Comparison of ENCODE assay signal across 7 mouse cellular contexts in the genomic region with DNA sequence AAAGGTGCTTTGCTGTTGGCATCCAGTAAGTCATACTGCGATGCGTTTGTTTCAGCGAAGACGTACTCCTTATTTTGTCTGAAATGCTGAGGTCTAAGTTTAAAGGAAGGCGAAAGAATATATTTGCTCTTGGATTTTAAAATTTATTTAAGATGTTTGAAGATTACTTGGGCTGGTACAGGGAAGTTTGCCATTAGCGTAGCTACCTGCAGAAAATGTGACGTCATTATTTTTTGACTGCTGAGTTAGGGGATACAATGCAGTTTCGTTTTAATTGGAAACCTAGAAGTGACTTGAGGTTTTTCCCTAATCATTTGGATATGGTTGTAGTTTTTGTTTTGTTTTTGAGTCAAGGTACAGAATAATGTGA. TPM values are rescaled to one million over a fixed set of nuclear protein-coding genes. Genes with fewer than 3 reads are reported as not detected.
DNase-seq lines count a peak whose midpoint lies in the region; ATAC-seq lines count a peak whose summit lies in the region.

No protein-coding gene starts in this region.

- H3K4me2 ChIP-seq in neural tube, embryonic 11.5 days (ENCODE audit: low read depth) = peak overlapping the region; percentile 55
- peak overlapping the region; percentile 72 for H3K4me2 ChIP-seq in limb, embryonic 13.5 days (replicated peaks)
- H3K4me2 ChIP-seq in stomach, embryonic 16.5 days (ENCODE audit: low read depth, low read length) = peak overlapping the region; percentile 60

- no peak for DNase-seq in neural tube, embryonic 11.5 days (ENCODE audit: low spot score)
- no peak for DNase-seq in neural tube, embryonic 10.5 days (ENCODE audit: extremely low spot score, low spot score)
- DNase-seq in forebrain, embryonic 10.5 days (ENCODE audit: extremely low spot score, low spot score) = no peak
- DNase-seq in right cerebral cortex, postnatal 10 days (ENCODE audit: low spot score in 2 of 2) = no peak
- no peak for DNase-seq in adrenal gland, postnatal 36 days

- no peaks in the 10 kb centered on the region for H3K9me3 ChIP-seq in neural tube, embryonic 11.5 days (ENCODE audit: control insufficient read depth, low read length)
- no peaks in the 10 kb centered on the region for H3K9me3 ChIP-seq in forebrain, embryonic 10.5 days
- no peaks in the 10 kb centered on the region for H3K9me3 ChIP-seq in limb, embryonic 13.5 days
- no peaks in the 10 kb centered on the region for H3K9me3 ChIP-seq in stomach, embryonic 16.5 days (replicated peaks; ENCODE audit: control insufficient read depth, low read length)

- WGBS in neural tube, embryonic 11.5 days = 18% methylated on average over 8 of the region's 8 CpGs
- WGBS in forebrain, embryonic 10.5 days = 17% methylated on average over 8 of the region's 8 CpGs
- WGBS in limb, embryonic 13.5 days = 12% methylated on average over 8 of the region's 8 CpGs
- 11% methylated on average over 8 of the region's 8 CpGs for WGBS in stomach, embryonic 16.5 days

- H3K4me1 ChIP-seq in neural tube, embryonic 11.5 days (ENCODE audit: control insufficient read depth, insufficient read depth, low read length) = 0 out of 2 replicates have a peak, but pooled peaks cover 6% of the 10 kb centered on the region
- peaks cover 28% of the 10 kb centered on the region for H3K4me1 ChIP-seq in forebrain, embryonic 10.5 days
- peaks cover 9% of the 10 kb centered on the region for H3K4me1 ChIP-seq in limb, embryonic 13.5 days
- peaks cover 3% of the 10 kb centered on the region for H3K4me1 ChIP-seq in stomach, embryonic 16.5 days (ENCODE audit: control insufficient read depth, insufficient read depth, low read length)

- 0 out of 2 replicates have a peak, but pooled peaks cover 2% of the 10 kb centered on the region for H3K36me3 ChIP-seq in neural tube, embryonic 11.5 days (ENCODE audit: control insufficient read depth, insufficient read depth, low read length)
- peaks cover 41% of the 10 kb centered on the region for H3K36me3 ChIP-seq in forebrain, embryonic 10.5 days (replicated peaks)
- peaks cover 21% of the 10 kb centered on the region for H3K36me3 ChIP-seq in limb, embryonic 13.5 days
- peaks cover 13% of the 10 kb centered on the region for H3K36me3 ChIP-seq in stomach, embryonic 16.5 days (ENCODE audit: control insufficient read depth, insufficient read depth, low read length)

- peak overlapping the region; percentile 93 for H3K9ac ChIP-seq in neural tube, embryonic 11.5 days (ENCODE audit: low read length)
- peak overlapping the region; percentile 94 for H3K9ac ChIP-seq in limb, embryonic 13.5 days
- peak overlapping the region; percentile 99 for H3K9ac ChIP-seq in stomach, embryonic 16.5 days (ENCODE audit: low read length)

- ATAC-seq in neural tube, embryonic 11.5 days (ENCODE audit: insufficient read depth, low FRiP score, low TSS enrichment) = no peak
- no peak for ATAC-seq in limb, embryonic 13.5 days (ENCODE audit: low FRiP score, low read depth)
- no peak for ATAC-seq in stomach, embryonic 16.5 days (ENCODE audit: insufficient read depth, low FRiP score)

- H3K27ac ChIP-seq in neural tube, embryonic 11.5 days (ENCODE audit: low read depth, low read length) = no peak overlapping the region
- H3K27ac ChIP-seq in forebrain, embryonic 10.5 days = peak overlapping the region; percentile 97
- no peak overlapping the region for H3K27ac ChIP-seq in limb, embryonic 13.5 days
- H3K27ac ChIP-seq in stomach, embryonic 16.5 days (ENCODE audit: low read length) = peak overlapping the region; percentile 94; the same call in 1 of the 2 replicates

- H3K27me3 ChIP-seq in neural tube, embryonic 11.5 days (ENCODE audit: control insufficient read depth, insufficient read depth, low read length) = no peaks in the 10 kb centered on the region
- H3K27me3 ChIP-seq in forebrain, embryonic 10.5 days (ENCODE audit: poor library complexity, severe bottlenecking) = no peaks in the 10 kb centered on the region
- no peaks in the 10 kb centered on the region for H3K27me3 ChIP-seq in limb, embryonic 13.5 days
- H3K27me3 ChIP-seq in stomach, embryonic 16.5 days (ENCODE audit: control insufficient read depth, insufficient read depth, low read length) = no peaks in the 10 kb centered on the region

- H3K4me3 ChIP-seq in neural tube, embryonic 11.5 days (ENCODE audit: low read depth, low read length) = peak overlapping the region; percentile 95
- H3K4me3 ChIP-seq in forebrain, embryonic 10.5 days = peak overlapping the region; percentile 81
- peak overlapping the region; percentile 96 for H3K4me3 ChIP-seq in limb, embryonic 13.5 days
- H3K4me3 ChIP-seq in stomach, embryonic 16.5 days (replicated peaks; ENCODE audit: low read length) = peak overlapping the region; percentile 98

RNA-seq across cellular contexts. Expression of gene Ociad1, which starts 0.9 kb away (rescaled TPM):
- polyA plus RNA-seq in neural tube, embryonic 11.5 days (2014; fragmentation: Nextera tagmentation; extraction: Ambion mirVana) = 170 and 172 TPM in 2 replicates
- polyA plus RNA-seq in forebrain, embryonic 10.5 days (2016; fragmentation: Nextera tagmentation; extraction: Ambion mirVana) = 161 and 163 TPM in 2 replicates
- polyA plus RNA-seq in limb, embryonic 13.5 days (2015; fragmentation: Nextera tagmentation; extraction: Ambion mirVana) = 229 and 236 TPM in 2 replicates
- 256 and 260 TPM in 2 replicates for polyA plus RNA-seq in stomach, embryonic 16.5 days (2015; fragmentation: Nextera tagmentation; extraction: Ambion mirVana)
- 100 to 1,000 TPM; 257 to 258 TPM for total RNA-seq in adrenal gland, postnatal 36 days (2021)

RNA-seq across cellular contexts. Expression of gene Fryl, which starts 37.0 kb away (rescaled TPM):
- 40.9 and 41.7 TPM in 2 replicates for polyA plus RNA-seq in neural tube, embryonic 11.5 days (2014; fragmentation: Nextera tagmentation; extraction: Ambion mirVana)
- 22.5 and 28.0 TPM in 2 replicates for polyA plus RNA-seq in forebrain, embryonic 10.5 days (2016; fragmentation: Nextera tagmentation; extraction: Ambion mirVana)
- 21.4 and 22.5 TPM in 2 replicates for polyA plus RNA-seq in limb, embryonic 13.5 days (2015; fragmentation: Nextera tagmentation; extraction: Ambion mirVana)
- 25.7 and 31.6 TPM in 2 replicates for polyA plus RNA-seq in stomach, embryonic 16.5 days (2015; fragmentation: Nextera tagmentation; extraction: Ambion mirVana)
- 10 to 100 TPM; 44.1 to 45.3 TPM for total RNA-seq in adrenal gland, postnatal 36 days (2021)

RNA-seq across cellular contexts. Expression of gene Ociad2, which starts 47.4 kb away (rescaled TPM):
- polyA plus RNA-seq in neural tube, embryonic 11.5 days (2014; fragmentation: Nextera tagmentation; extraction: Ambion mirVana) = 6.1 and 9.4 TPM in 2 replicates
- polyA plus RNA-seq in forebrain, embryonic 10.5 days (2016; fragmentation: Nextera tagmentation; extraction: Ambion mirVana) = 8.7 and 9.8 TPM in 2 replicates
- 9.9 and 10.5 TPM in 2 replicates for polyA plus RNA-seq in limb, embryonic 13.5 days (2015; fragmentation: Nextera tagmentation; extraction: Ambion mirVana)
- 93.9 and 103 TPM in 2 replicates for polyA plus RNA-seq in stomach, embryonic 16.5 days (2015; fragmentation: Nextera tagmentation; extraction: Ambion mirVana)
- 10 to 100 TPM; 17.6 to 19.9 TPM for total RNA-seq in adrenal gland, postnatal 36 days (2021)

Comparison
In these comparisons a context has a peak if more than half of its experiments do, and no peak if none do; other contexts are left out.
1. H3K27ac ChIP-seq: peak in forebrain, embryonic 10.5 days (single experiment) and stomach, embryonic 16.5 days (single experiment); none in neural tube, embryonic 11.5 days (single experiment) and limb, embryonic 13.5 days (single experiment).
2. Peak in every context shown above with its lines, with median percentiles within 50 percentile points of each other: H3K4me2 ChIP-seq, H3K4me3 ChIP-seq and H3K9ac ChIP-seq.